Mouse (Mus musculus) heart, postnatal 14 days (tissue): ENCODE results near the gene Olfr1111. TPM values are rescaled to one million over a fixed set of nuclear protein-coding genes. Genes with fewer than 3 reads are reported as not detected.
"Not testable (repeated sequence)": the region's sequence is repeated elsewhere in the genome, so short reads cannot be mapped to it uniquely, and the experiment has no call there.

Source experiments
- DNase-seq, 2 experiments: peaks; one replicate each; pipeline ENCODE4 v3.0.0; 2021 to 2022
- intact Hi-C: fragments of 180-260 bp; cut with DNase I; formaldehyde crosslinking; loops from one replicate; pipeline ENCODE4 v1.15.1; 2025
- long read RNA-seq, 2 experiments: library from polyadenylated mRNA; stranded (forward); transcript quantifications; one replicate each; pipeline ENCODE4 v2.0.0; 2021
- total RNA-seq, 2 experiments: library from RNA; stranded (reverse); gene quantifications; 2 replicates each; pipeline ENCODE4 v1.2.3; 2021

Olfr1111 gene
- total RNA-seq: not detected
- long read RNA-seq, experiment 1: 0 reads
- long read RNA-seq, experiment 2: 0 reads

- intact Hi-C loops: no loop called here
- no peak for DNase-seq
Measured at GRCm38 (mm10) chr2:87152524-87152923, at the start of gene Olfr1111. Gene Olfr1111, minus strand, starts transcription at chr2:87152624.

- intact Hi-C loops: no loop called here
- no peak for DNase-seq
Measured at GRCm38 (mm10) chr2:87187498-87187897, 35.1 kb upstream of the Olfr1111 start, which contains the start of gene Olfr1112. Gene Olfr1112, plus strand, starts transcription at chr2:87187798.

- DNase-seq, intact Hi-C loops: not testable (repeated sequence)
Measured at GRCm38 (mm10) chr2:87167731-87168130, 15.3 kb upstream of the Olfr1111 start.

- DNase-seq: no peak
- intact Hi-C loops: no loop called here
Measured at GRCm38 (mm10) chr2:87140200-87140599, 12.2 kb downstream of the Olfr1111 start, which contains the start of gene Olfr1110. Gene Olfr1110, minus strand, starts transcription at chr2:87140300.

- DNase-seq: no peak
- intact Hi-C loops: no loop called here
Measured at GRCm38 (mm10) chr2:87114467-87114866, 38.0 kb downstream of the Olfr1111 start, which contains the start of gene Olfr259. Gene Olfr259, minus strand, starts transcription at chr2:87114567.

Other genes with a start within 250 kb of the Olfr1111 start
- gene Olfr1098, start 228.1 kb downstream of the Olfr1111 start, total RNA-seq: not detected
- gene Olfr1099, start 191.9 kb downstream of the Olfr1111 start, total RNA-seq: not detected
- gene Olfr1100, start 172.7 kb downstream of the Olfr1111 start, total RNA-seq: not detected
- gene Olfr1101, start 161.4 kb downstream of the Olfr1111 start, total RNA-seq: not detected
- not detected for gene Olfr1102, start 154.2 kb downstream of the Olfr1111 start, total RNA-seq
- not detected for gene Olfr1104, start 125.5 kb downstream of the Olfr1111 start, total RNA-seq
- gene Olfr1105, start 116.1 kb downstream of the Olfr1111 start, total RNA-seq: not detected
- gene Olfr1106, start 100.4 kb downstream of the Olfr1111 start, total RNA-seq: not detected
- gene Olfr1107, start 76.8 kb downstream of the Olfr1111 start, total RNA-seq: not detected
- gene Olfr1109, start 56.6 kb downstream of the Olfr1111 start, total RNA-seq: not detected
- not detected for gene Olfr259, start 38.1 kb downstream of the Olfr1111 start, total RNA-seq
- gene Olfr1110, start 12.3 kb downstream of the Olfr1111 start, total RNA-seq: not detected
- gene Olfr1112, start 35.2 kb upstream of the Olfr1111 start, total RNA-seq: not detected
- gene Olfr1113, start 56.3 kb upstream of the Olfr1111 start, total RNA-seq: not detected
- not detected for gene Olfr1115, start 95.4 kb upstream of the Olfr1111 start, total RNA-seq
- not detected for gene Olfr1116, start 114.9 kb upstream of the Olfr1111 start, total RNA-seq
- not detected for gene Olfr1118, start 155.0 kb upstream of the Olfr1111 start, total RNA-seq
- not detected for gene Olfr1120, start 202.2 kb upstream of the Olfr1111 start, total RNA-seq
- gene Olfr1121, start 217.3 kb upstream of the Olfr1111 start, total RNA-seq: not detected
- gene Olfr1122, start 233.2 kb upstream of the Olfr1111 start, total RNA-seq: not detected